Mouse (Mus musculus) urinary bladder, adult 18-20 months (tissue): ENCODE measurements at regions not wholly inside any gene's neighbourhood (a gene's known extent, or its start where the extent isn't known, plus 50 kb on each side); places are given as distances from the start of the nearest gene placed in this dataset.

Experiments used
- DNase-seq, 2 experiments: peaks; one replicate each; pipeline ENCODE4 v3.0.0; 2022; ENCODE audit warnings: low spot score in 2 of 2, mixed read lengths in 2 of 2

DNA sequence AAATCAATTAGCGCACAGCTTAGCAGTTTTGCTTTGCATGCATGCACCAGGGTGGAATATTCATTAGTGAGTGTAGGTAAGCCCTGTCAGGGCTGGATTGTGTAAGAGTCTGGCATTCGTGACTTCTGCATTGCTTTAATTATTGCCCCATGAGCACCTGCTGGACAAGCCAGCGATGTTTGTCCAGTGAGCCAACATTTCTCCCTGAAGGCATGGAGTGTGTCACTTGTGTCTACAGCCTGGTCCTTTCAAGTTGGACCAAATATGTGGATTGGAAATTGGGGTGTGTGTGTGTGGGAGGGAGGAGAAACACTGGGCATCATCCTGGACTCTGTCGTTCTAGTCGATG is 115.9 kb downstream of the Evx1 start:
- no peak for DNase-seq

DNA sequence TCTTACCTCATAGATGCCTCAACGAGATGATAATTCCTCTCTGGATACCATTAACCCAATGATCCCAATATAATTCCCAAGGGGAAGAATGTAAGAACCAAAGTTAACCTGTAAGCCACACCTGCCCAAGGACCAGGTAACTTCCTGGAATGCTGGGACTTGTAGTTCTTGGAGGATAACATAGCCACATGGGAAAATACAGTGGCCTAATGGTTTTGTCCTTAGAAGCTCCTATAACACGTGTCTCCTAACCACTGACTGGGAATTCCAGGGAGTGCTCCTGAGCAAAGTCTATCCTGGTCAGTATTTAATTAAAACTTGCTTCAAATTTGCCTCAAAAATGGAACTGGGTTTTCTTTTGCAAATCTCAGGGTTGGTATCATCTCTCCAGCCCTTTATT is 119.9 kb downstream of the Evx1 start:
- DNase-seq, result no peak

DNA sequence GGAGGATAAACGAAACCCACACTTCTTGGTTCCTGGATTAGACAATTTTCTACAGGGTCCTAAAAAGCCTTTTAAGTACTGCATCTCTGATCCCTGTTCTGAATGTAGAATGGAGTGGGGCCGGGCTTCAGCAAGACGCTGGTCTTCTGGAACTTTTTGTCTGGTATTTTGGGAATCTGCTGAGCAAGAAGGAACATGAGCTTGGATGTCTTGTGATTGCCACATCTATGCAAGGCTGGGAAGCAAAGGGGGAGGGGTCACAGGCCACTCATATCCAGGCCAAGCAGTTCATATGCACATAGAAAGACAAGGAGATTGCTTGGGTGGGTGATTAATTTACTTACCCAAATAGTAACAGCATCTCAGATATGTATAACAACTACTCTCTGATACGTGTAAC is 121.5 kb downstream of the Evx1 start:
- no peak for DNase-seq

DNA sequence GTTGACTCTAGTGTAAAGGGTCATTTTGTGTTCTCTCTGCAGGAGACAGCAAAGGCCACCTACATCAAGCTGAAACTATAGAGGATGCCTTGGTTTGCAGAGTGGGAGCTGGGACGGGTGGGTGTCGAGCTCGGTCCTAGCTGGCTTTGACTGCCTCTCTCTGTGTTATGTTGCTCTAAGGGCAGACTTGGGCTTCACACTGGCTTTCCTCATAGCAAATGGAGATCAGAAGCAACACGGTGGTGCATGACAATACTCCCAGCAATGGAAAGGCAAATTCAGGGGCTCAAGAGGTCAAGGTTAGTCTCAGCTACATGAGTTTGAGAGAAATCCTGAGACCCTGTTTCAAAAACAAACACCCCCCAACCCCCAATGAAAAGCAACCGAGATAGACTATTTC is 122.1 kb downstream of the Evx1 start:
- DNase-seq, result no peak

DNA sequence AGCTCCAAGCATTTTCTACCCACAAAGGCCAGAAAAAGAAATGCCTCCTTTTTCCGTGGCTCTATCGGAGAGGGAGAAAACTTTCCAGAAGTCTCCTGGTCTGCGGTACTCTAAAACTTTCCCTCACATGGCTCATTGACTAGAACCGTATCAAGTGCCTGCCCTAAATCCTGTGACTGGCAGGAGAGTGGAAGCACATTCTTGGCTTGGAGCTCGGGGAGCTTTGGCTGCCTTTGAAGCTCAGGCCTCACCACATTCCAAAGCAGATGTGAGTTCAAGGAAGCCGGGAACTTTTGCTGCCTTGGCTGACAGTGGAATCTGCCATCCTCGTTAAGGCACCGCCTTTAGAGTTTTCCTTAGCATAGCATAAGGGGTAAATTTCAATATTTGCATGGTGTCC is 125.1 kb downstream of the Evx1 start:
- DNase-seq, result no peak

DNA sequence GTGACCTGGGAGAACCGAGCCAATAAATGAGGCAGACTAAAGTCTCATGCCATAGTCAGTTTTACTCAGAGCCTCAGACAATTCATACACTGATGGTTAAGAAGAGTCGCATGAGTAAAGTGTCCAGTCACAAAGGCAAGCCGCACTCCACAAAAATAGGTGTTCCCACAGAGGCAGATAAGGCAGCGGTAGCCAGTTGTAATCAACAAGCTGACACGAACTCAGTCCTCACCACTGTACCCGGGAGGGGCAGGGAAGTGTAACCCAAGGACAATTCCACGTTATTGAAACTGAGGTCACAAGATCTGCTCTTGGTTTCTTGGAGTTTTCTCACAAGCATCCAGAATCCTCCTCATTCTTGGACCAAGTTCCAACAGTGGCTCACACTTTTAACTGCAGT is 125.9 kb downstream of the Evx1 start:
- no peak for DNase-seq

DNA sequence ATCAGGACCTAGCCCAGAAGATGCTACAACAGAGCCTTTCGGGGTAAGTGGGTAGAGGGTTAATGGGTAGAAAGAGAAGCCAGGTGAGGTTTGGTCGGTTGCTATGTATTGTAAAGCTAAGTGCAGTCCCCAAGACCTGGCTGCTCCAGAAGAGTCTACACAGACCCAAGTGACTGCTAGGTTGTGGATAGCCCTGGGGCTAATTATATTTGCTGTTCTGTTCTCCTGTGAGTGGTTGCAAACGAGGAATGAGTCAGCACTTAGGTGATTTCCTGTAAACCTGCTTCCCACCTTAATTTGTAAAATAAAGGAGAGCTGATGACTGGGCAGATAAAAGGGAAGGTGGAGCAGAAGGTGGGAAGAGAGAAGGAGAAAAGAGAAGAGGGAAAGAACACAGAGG is 126.9 kb downstream of the Evx1 start:
- no peak for DNase-seq

DNA sequence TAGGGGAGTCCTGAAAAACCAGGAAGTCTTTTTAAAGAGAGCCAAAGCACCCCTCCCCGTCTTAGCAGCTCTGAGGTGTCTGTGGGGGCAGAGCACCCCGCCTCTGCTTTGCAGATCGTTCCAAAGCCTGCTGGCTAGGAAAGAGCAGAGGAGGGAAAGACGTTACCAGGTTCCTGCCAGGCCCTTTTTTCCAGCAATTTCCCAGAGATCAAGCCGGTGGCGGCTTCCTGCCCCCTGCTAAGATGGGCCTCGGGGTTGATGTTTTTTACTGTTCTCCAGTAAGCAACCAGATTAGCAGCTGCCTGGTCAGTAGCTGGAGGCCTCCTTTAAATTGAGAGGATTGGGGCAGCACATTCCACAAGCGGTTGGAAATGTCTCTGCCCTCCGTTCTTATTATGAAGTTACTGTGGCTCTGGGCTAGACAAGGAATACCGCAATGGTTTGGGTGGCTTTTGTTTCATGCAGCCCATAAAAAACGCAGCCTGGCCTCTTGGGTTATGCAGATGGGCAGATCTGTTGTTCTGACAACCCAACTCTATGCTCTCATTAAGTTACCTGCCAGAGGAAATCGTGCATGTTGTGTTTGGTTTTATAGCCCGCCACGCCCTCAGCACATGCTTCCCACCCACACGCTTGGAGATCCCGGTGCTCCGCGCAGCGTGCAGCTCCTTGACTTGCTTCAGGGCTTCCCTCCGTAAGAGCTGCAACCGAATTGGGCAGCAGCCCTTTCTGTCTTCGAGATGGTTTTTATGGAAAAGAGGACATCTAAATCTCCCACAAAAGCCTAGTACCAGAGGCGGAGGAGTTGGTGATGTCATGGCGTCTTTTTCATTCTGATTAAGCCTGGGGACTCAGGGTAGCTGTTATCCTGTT is 130.1 kb downstream of the Evx1 start:
- peak in 1 of 2 experiments; percentile 17 for DNase-seq

DNA sequence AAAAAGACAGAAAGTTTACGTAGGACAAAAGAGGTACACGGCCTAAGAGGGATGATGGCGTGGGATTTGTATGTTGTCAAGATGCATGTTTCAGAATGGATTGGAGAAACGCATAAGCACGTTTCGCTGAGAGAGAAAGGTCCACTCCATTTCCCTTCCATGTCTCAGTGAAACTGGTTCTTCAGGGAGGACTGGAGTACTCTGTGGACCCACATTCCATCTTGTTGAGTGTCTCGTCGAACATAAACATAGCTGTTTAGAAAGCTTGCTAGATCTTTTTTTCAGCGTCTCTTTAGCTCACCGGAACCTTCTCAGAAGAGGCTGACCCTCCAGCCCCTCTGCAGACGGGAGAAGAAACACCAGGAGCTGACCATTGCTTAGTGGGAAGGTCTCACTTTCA is 145.5 kb downstream of the Evx1 start:
- DNase-seq, result peak; percentile 24 to 52

DNA sequence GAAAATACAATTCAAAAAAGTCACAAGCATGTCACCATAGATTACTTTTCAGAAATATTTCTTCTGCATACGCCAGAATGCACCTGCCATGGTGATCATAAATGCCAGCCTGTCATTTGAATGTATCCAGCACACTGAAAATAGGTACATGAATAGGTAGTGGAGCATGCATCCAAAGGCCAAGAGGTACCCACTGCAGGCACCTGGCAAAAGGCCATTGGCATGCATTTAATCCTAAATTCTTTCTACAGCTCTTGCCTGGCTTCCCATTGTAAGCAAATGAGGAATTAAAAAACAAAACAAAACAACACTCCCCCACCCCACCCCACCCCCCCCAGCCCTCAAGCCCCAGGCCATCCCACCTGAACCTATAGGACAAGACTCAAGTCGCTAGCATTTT is 147.9 kb downstream of the Evx1 start:
- DNase-seq, result no peak

DNA sequence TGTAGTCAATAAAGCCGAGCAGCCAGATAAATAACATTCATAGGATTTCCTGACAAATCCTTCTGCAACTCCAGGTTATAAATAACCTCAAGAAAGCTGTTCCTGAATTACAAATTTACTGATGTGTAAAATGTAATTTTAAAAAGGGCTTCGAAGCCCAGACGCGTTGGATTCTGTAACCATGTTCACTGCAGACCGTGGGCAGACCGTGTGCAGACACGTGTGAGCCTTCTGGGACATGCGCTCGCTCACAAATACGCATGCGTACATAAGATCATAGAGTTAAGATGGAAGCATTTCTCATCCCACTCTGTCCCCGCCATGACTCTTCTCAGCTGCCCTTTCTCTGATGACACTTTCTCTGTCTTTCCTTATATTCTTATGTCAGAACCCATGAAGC is 150.1 kb downstream of the Evx1 start:
- DNase-seq, result no peak

DNA sequence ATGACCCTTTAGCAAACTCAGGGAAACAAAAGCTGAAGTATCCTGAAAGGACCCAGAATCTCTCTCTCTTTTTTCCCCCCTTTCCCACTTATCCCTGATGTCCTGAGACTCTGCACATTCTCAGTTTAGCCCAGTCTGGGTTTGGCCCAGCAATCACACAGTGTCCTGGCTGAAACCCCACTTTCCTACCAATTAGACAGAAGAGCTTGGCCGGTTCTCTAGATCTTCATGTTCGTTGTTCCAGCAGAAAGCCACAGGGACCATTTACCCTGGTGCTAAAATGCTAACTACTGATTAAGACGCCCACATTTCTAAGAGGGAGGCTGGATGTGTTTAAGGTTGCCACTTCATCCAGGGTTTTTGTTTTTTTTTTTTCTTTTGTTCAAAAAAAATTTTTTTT is 151.3 kb downstream of the Evx1 start:
- DNase-seq, result no peak

DNA sequence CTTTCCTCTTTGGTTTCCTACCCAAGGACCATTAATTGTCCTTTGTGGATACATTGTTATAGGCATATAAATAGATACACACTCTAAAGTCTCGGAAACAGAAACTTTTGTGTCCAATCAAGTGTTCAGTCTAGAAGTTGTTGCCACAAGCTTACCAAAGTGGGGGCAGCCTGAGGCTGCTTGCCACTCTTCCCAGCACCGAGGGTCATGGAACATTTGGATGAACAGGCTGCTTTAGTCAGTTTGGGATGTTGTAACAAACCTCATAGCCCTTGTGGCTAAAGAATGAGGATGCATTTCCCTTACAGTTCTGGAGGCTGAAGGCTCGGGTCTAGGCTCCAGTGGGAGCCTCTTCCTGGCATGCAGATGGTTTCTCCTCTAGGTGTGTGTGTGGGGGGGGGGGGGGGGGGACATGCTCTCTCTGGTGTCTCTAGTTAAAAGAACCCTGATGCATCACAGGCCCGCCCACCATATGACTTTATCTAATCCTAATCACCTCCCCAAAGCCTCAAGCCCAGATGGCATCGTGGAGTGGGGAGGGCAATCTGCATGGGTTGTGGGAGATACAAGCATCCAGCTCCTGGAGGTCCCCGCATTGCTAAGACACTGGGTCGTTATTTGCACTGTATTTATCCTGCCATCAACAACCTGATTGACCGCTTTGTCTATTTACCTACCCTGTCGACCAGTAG is 152.7 kb downstream of the Evx1 start:
- DNase-seq, result no peak

DNA sequence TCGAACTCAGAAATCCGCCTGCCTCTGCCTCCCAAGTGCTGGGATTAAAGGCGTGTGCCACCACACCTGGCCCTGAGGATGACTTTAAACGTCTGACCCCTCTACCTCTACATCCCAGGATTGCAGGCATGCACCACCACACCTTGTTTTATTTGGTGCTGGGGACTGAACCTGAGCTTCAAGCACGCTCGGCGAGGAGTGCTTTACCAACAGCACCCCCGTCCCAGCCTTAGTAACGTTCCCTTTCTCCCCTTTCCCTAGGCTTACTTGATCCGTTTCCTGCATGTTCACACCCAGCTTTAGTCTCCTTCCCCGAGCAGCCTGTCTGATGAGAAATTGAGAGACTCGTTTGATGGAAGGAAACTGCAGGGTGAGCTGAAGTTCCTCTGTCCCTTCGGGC is 157.5 kb downstream of the Evx1 start:
- no peak for DNase-seq

DNA sequence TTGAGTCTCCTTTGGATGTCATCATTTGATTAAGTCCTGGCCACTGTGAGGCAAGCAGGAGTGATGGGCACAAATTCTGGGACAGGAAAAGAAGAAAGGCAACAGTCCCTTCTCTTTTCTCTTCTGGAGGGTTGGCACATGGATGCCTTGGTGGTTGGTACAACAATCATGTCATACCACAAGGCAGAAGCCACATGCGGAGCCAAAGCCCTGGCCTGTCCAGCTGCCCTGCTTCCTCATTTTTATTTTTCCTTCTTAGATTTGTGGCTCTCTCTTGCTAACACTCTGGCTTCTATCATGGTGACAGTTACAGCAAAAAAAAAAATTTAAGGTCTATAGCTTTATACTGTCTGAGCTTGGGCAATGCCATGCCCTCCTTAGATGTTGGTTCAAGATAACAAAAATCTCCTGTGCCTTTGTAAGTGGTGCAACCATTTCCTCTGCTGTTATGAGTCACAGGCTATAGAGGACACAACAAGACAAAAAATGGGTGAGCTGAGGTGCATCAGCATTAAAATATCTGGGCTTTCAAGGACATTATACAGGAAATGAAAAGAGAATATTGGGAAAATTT is 158.2 kb downstream of the Evx1 start:
- no peak for DNase-seq

DNA sequence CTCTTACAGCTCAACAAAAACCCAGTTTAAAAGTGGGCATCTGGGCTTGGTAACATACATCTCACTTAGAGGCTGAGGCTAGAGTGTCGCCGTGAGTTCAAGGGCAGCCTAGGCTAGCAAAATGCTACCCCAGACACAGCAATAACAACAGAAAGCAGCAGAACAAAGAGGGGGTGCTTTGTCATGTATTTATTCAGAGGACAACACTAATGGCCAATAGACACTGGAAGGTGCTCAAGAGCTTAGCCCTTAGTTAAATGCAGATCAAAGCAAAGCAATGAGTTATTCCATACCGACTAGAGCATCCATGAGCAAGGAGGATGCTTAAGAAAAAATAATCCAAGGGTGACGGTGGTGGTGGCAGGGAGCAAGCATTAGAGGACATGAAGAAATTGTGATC is 158.7 kb downstream of the Evx1 start:
- no peak for DNase-seq

DNA sequence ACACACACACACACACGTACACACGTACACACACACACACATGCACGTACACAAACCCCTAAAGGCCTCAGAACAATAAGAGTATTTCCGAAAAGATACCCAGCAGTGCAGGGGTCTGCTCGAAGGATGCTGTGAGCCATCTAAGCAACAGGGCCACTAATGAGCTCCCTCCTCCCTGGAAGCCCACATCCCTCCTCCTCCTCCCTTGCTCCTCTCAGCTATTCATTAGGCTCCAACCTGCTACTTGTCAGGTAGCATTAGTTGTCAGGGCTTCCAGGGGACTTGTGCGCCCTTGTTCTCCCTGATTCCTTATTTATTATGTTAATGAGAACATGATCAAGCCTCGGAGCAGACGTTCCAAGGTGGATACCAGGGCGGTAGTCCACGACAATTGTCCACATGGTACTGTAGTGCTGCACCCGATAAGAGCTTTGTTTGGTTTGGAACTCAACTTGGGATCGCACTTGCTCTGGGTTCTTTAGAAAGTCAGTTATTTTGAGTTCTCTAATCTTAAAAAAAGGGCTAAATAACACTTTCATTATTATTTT is 159.8 kb downstream of the Evx1 start:
- no peak for DNase-seq

DNA sequence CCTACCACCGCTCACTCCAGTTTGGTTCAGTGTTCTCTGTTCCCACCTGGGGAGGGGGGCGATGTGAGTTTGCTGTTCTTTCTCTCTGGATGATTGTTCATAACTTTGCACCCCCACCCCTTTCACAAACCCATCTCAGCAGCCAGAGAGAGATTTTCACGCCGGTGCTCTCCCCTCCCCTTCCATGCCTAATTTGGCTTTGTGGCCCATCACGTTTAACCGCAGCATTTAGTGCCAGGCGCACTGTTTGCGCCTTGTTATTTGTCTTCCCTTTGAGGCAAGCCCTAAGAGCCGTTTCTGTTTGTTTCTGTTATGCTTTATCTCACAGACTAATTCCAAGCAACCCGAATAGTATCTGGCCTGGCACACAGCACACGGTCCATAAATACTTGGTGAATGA is 160.6 kb downstream of the Evx1 start:
- no peak for DNase-seq

DNA sequence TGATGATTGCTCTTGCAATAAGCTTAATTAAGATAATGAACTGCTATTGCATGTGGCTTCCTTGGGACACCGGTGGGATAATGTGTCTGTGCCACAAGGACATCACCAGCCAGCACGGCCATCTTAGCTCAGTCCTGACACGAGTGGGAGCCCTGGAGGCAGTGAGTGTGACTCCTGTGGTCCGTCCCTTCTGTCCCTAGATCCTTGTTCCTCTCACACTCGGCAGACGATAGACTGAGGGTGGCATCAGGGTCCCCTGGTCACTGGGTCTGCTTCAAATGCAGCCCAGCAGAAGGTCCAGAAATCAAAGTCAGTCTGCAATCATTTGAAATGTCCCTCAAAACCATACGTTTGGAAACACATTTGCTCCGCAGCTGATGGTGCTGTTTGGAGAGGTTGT is 162.4 kb downstream of the Evx1 start:
- no peak for DNase-seq

DNA sequence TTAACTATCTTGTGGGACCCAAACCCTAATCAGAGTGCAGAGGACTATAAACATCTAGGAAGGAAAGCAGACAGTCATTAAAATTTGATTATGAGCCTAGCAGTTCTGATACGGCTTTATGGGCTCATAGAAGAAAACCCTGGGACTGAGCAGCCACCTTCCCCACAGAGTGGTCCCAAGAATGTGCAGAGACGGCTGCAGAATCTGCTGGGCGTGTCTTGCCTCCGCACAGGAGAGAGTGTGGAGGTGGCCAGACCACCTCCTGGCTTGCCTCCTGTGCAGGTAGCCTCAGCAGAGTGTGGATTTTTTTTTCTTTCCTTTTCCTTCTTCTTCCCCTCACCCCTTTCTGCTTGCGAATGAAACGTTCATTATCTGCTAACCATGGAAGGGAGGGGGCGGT is 163.3 kb downstream of the Hibadh start:
- DNase-seq, result no peak

DNA sequence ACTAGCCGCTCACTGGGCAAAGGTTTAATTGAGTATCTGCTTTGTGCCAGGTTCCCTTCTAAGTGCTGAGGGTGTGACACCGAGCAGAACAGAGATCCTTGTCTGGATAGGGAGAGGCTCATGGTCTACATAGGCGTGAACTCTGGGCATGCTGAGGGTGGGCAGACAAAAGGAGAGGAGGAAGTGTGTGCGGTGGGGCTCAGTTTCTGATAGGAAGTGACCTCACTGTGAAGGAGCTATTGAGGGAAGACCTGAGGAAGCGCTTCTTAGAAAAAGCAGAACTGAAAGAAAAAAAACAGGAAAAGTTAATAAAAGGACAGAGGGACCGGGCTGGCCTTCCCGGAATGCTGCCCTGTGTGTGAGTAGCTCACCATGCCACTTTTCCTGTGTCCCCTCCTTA is 162.8 kb downstream of the Hibadh start:
- DNase-seq, result no peak

DNA sequence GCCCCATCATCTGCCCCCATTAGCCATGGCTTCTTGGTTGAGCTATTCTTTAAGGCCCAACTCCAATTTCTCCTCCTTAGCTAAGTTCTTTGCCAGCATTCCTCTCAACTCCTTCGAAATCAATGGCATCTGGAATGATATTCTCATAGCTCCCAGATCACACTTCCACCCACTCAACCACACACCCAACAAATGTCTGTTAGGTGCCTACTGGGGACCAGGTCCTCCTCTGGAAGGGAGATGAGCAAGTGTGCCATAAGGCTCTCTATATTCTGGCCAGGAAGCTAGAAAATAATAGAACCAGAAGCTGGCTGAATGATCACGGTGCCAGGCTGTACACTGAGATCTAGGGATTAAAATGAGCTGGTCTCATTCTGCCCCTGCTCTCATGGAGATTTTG is 161.6 kb downstream of the Hibadh start:
- DNase-seq, result no peak

DNA sequence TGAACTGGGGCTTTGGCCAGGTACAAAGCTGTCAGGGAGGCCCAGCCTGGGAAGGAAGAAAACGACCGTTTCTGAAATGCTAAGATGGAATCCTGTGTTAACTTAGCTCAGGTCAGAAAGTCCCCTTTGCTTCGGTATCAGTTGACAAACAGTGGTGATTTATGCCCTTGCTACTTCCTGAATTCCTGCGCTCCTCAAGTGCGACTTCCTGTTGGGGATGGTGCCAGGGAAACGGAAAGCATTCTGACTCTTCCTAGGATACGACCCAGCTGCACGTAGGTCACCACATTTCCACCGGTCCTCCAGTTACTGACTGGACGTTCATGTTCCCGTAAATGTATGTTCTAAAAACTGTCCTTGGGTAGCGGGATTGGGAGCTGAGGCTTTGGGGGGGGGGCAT is 161.0 kb downstream of the Hibadh start:
- DNase-seq, result no peak
